Mouse (Mus musculus): Measurements from ENCODE around the gene Pkmyt1.

Pkmyt1 gene

GRCm38 (mm10) chr17:23722376-23723125, 3.6 kb upstream of the Pkmyt1 start, which contains the start of gene 1520401A03Rik:
1520401A03Rik (minus strand) TSS chr17:23722783.
- no peak for DNase-seq

- no peak for DNase-seq
These were observed 659 bp upstream of the Pkmyt1 start for GRCm38 (mm10) chr17:23725477-23725876.

GRCm38 (mm10) chr17:23726758-23727142, 614 bp downstream of the Pkmyt1 start:
- DNase-seq = peak; percentile 44 to 54

- no peak for DNase-seq
These were observed 4.3 kb downstream of the Pkmyt1 start for GRCm38 (mm10) chr17:23730441-23730840.

- DNase-seq = no peak
These were observed 8.2 kb downstream of the Pkmyt1 start for GRCm38 (mm10) chr17:23734341-23734740.

GRCm38 (mm10) chr17:23737493-23738445, 11.6 kb downstream of the Pkmyt1 start:
- DNase-seq = no peak

GRCm38 (mm10) chr17:23738836-23739201, 12.7 kb downstream of the Pkmyt1 start:
- DNase-seq = no peak

- no peak for DNase-seq
These were observed 13.3 kb downstream of the Pkmyt1 start for GRCm38 (mm10) chr17:23739202-23740135.

GRCm38 (mm10) chr17:23740136-23740584, 14.0 kb downstream of the Pkmyt1 start:
- DNase-seq = peak; percentile 68 to 72

- no peak for DNase-seq
These were observed 14.5 kb downstream of the Pkmyt1 start, which contains the start of gene Paqr4 for GRCm38 (mm10) chr17:23740598-23741021. Paqr4 (minus strand) TSS chr17:23740867.

- DNase-seq = no peak
These were observed 15.4 kb downstream of the Pkmyt1 start for GRCm38 (mm10) chr17:23741359-23742209.

- peak in 1 of 2 experiments; percentile 44 for DNase-seq
These were observed 16.2 kb downstream of the Pkmyt1 start for GRCm38 (mm10) chr17:23742210-23742793.

- no peak for DNase-seq
These were observed 16.8 kb downstream of the Pkmyt1 start for GRCm38 (mm10) chr17:23742941-23743340.

GRCm38 (mm10) chr17:23744076-23744475, 17.9 kb downstream of the Pkmyt1 start:
- DNase-seq = no peak

GRCm38 (mm10) chr17:23744651-23745050, 18.5 kb downstream of the Pkmyt1 start:
- no peak for DNase-seq

- no peak for DNase-seq
These were observed 19.4 kb downstream of the Pkmyt1 start, which contains the start of gene Kremen2 for GRCm38 (mm10) chr17:23745301-23746251. Kremen2 (minus strand) TSS chr17:23745833.

- no peak for DNase-seq
These were observed 20.2 kb downstream of the Pkmyt1 start for GRCm38 (mm10) chr17:23746311-23746710.

- no peak for DNase-seq
These were observed 20.6 kb downstream of the Pkmyt1 start for GRCm38 (mm10) chr17:23746767-23747166.

- DNase-seq = no peak
These were observed 21.3 kb downstream of the Pkmyt1 start for GRCm38 (mm10) chr17:23747471-23747870.

GRCm38 (mm10) chr17:23748026-23748425, 21.9 kb downstream of the Pkmyt1 start:
- DNase-seq = peak; percentile 50
